Mouse (Mus musculus) heart, embryonic 15.5 days (tissue): ENCODE data around the gene Slc25a21. TPM values are rescaled to one million over a fixed set of nuclear protein-coding genes. Genes with fewer than 3 reads are reported as not detected.

ENCODE experiments used
- ATAC-seq: fragments of 200-750 bp; cut with Nextera tagmentation; replicated peaks from 2 replicates; pipeline ENCODE4 v1.8.0; 2017; ENCODE audit warnings: low read depth, moderate TSS enrichment; ENCODE audit not compliant: insufficient number of reproducible peaks, insufficient read depth, low FRiP score
- H3K27ac ChIP-seq: fragments of 300-500 bp; sonication (generic); 2 replicates; pipeline ENCODE4 v1.5.1; 2015; ENCODE audit warnings: mild to moderate bottlenecking, inconsistent platforms
- H3K27me3 ChIP-seq: fragments of 300-500 bp; sonication (generic); 2 replicates; pipeline ENCODE4 v1.6.1; 2015; ENCODE audit warnings: inconsistent platforms
- H3K36me3 ChIP-seq: fragments of 300-500 bp; sonication (generic); 2 replicates; pipeline ENCODE4 v1.6.1; 2015; ENCODE audit warnings: mild to moderate bottlenecking, inconsistent platforms
- H3K4me1 ChIP-seq: fragments of 300-500 bp; sonication (generic); replicated peaks from 2 replicates; pipeline ENCODE4 v1.6.1; 2015; ENCODE audit warnings: inconsistent platforms
- H3K4me2 ChIP-seq: fragments of 300-500 bp; sonication (generic); 2 replicates; pipeline ENCODE4 v1.6.1; 2015; ENCODE audit warnings: inconsistent platforms, mild to moderate bottlenecking, moderate library complexity
- H3K4me3 ChIP-seq: fragments of 300-500 bp; sonication (generic); 2 replicates; pipeline ENCODE4 v1.5.1; 2015; ENCODE audit warnings: mild to moderate bottlenecking, inconsistent platforms
- H3K9ac ChIP-seq: fragments of 300-500 bp; sonication (generic); 2 replicates; pipeline ENCODE4 v1.6.1; 2015; ENCODE audit warnings: mild to moderate bottlenecking, inconsistent platforms
- H3K9me3 ChIP-seq: fragments of 300-500 bp; sonication (generic); replicated peaks from 2 replicates; pipeline ENCODE4 v1.6.1; 2016; ENCODE audit warnings: inconsistent platforms
- WGBS: fragments of 180-500 bp; shearing (Covaris S2); methylation state at CpG from one replicate; pipeline ENCODE4 v1.1.7; 2015; ENCODE audit warnings: mixed read lengths; 5-methylcytosine and 5-hydroxymethylcytosine counted together
- polyA plus RNA-seq: library from polyadenylated mRNA; unstranded; fragments of >200 nt; fragmentation: Nextera tagmentation; extraction: Ambion mirVana; gene quantifications from 2 replicates; pipeline ENCODE4 v1.2.1, GENCODE M21; 2015

Slc25a21 gene
- polyA plus RNA-seq, 1 experiment from 2014 or later: 0.21 TPM

DNA sequence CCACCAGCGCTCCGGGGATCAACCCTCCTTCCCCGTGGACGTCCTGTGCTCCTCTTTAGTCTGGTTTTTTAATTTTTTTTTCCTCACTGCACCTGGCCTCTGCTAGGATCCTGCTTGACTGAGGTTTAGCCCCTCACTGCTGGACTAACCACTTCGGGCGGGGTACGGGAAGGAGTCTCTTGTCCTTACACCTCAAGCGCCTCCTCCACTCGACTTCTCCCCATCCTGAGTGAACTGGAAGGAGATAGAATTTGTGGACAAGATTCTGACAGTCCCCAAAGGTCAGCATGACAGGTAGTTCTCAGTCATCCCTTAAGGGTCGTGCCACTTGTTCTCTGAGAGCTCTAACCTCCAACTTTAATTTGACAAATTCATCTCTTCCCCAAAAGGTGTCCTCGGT lies 502.3 kb downstream of the Slc25a21 start:
- WGBS: 4% methylated on average over 11 of the region's 11 CpGs
- Histone ChIP-seq H3K4me3 (peak overlapping the region; percentile 46), H3K9me3 (no peaks in the 10 kb centered on the region), H3K9ac (no peak overlapping the region), H3K36me3 (no peaks in the 10 kb centered on the region), H3K27ac (no peak overlapping the region), H3K4me1 (peaks cover 49% of the 10 kb centered on the region), H3K4me2 (peak overlapping the region; percentile 80), H3K27me3 (peaks cover 98% of the 10 kb centered on the region)
- ATAC-seq: no peak

DNA sequence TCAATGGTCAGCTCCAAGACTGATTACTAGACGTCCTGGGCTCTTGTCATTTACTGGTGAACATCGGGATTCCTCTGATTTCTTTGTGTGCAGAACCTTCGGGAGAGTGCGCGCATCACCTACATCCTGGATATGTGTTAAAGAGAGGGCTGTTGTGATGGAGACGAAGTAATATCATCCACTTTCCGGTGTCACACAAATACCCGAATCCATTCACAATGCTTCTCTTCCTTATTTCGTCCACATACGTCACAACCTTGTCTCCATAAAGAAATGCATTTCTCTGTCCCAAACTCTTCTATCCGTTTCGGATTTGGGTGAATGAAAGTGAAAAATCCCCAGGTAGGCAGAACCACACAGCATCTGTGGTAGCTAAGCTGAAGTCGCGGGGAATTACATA lies 502.9 kb downstream of the Slc25a21 start:
- H3K4me3 ChIP-seq: no peak overlapping the region
- H3K27me3 ChIP-seq: peaks cover 98% of the 10 kb centered on the region
- peaks cover 53% of the 10 kb centered on the region for H3K4me1 ChIP-seq
- no peak for ATAC-seq
- peak overlapping the region; percentile 80; the same call in 1 of the 2 replicates for H3K4me2 ChIP-seq
- no peak overlapping the region for H3K27ac ChIP-seq
- H3K36me3 ChIP-seq: no peaks in the 10 kb centered on the region
- H3K9ac ChIP-seq: no peak overlapping the region
- 4% methylated on average over 14 of the region's 14 CpGs for WGBS
- H3K9me3 ChIP-seq: no peaks in the 10 kb centered on the region

DNA sequence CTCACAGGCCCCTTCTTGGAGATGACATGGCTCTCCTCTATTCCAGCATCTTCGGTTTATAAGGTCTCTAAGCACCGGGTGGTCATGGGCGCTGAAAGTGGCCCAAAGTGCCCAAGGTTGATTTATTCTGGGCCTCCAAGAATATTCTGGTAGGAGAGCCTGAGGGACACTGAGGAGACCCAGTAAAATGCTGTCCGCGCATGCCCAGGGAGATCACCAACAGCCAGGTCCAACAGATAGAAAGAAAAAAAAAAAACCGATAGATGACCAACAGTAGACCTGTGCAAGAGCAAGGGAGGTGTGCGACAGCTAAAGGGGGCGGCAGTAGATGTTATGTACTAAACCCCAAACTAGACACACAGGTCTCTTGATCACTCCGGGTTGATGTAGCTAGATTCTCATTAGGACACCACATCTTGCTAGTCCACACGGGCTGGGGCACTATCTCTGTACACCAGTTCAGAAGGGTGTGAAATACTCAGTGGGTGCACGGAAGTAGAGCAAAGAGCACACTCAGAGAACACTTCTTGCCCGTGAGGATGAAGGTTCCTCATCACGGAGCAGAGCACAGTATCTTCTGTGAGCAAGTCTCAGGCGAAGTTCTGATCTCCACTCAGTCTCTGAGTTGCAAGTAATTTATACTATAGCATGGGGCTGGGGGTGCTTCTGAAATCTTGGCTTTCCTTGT lies 503.7 kb downstream of the Slc25a21 start:
- 8% methylated on average over 14 of the region's 14 CpGs for WGBS
- Histone ChIP-seq H3K9me3 (no peaks in the 10 kb centered on the region), H3K9ac (no peak overlapping the region), H3K36me3 (no peaks in the 10 kb centered on the region), H3K4me3 (no peak overlapping the region), H3K4me1 (peaks cover 53% of the 10 kb centered on the region), H3K27ac (no peak overlapping the region), H3K27me3 (peaks cover 100% of the 10 kb centered on the region), H3K4me2 (no peak overlapping the region)
- no peak for ATAC-seq

DNA sequence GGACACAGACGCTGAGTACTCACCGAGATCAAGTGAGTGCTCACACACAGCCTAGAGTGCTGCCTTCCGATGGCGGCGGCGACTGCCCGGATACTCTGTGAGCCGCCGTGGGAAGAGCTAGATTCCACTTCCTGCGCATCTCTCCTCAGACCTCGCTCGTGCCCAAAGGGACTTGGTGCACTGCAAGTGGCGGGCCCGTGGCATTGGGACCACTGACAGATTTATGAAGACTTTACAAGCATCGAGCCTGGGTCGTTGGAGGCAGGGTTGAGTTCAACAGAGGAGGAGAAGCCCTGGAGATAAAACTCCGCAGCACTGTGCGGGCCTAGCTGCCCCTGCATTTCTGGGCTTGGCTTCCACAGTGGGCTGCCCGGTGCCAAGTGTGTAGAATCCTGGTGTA lies 504.7 kb downstream of the Slc25a21 start:
- Histone ChIP-seq H3K4me3 (peak overlapping the region; percentile 36; the same call in 1 of the 2 replicates), H3K27me3 (peaks cover 100% of the 10 kb centered on the region), H3K9me3 (no peaks in the 10 kb centered on the region), H3K4me1 (peaks cover 50% of the 10 kb centered on the region), H3K27ac (no peak overlapping the region), H3K9ac (no peak overlapping the region), H3K4me2 (peak overlapping the region; percentile 24; the same call in 1 of the 2 replicates), H3K36me3 (no peaks in the 10 kb centered on the region)
- WGBS: 8% methylated on average over 19 of the region's 19 CpGs
- ATAC-seq: no peak

DNA sequence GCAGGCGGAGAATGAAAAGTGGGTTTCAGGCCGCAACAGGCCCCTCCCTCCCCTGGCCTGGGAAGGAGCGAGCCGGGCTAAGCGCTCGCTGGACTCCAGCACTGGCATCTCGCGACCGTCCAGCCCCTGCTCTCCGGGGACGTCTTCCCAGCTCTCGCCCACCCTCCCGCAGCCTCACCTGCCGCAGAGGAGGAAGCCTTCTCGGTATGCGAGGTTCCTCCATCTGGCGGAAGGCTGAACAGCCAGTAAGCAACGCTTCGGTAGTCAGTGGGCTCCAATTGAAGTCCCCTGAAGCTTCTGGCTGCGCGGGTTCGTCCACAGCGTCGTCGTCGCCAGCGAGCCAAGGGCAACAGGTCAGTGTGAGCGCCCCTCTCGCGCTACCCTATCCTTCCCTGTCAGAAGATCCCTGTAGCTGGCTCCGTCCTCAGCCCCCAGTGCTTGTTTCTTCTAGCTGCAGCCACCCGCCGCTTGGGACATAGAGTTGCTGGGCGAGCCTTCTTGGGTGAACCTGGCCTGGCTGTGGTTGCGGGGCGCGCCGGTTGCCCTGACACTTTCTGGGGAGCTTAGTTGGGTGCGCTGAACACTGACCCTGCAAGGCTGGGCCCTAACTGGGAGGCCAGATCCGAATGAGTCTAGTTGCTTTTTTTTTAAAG lies 505.7 kb downstream of the Slc25a21 start, which contains the start of gene Pax9:
Gene Pax9, plus strand, starts transcription at position 341 of the 653 bp plus-strand sequence.
- under 1% methylated on average over 40 of the region's 40 CpGs for WGBS
- Histone ChIP-seq H3K27ac (no peak within 1 kb of the TSS), H3K9ac (no peak within 1 kb of the TSS), H3K4me2 (peak within 1 kb of the TSS; percentile 52), H3K4me3 (peak within 1 kb of the TSS; percentile 36), H3K36me3 (no peaks in the 10 kb centered on the region), H3K4me1 (peaks cover 40% of the 10 kb centered on the region), H3K27me3 (peaks cover 98% of the 10 kb centered on the region), H3K9me3 (no peaks in the 10 kb centered on the region)
- ATAC-seq: no peak

DNA sequence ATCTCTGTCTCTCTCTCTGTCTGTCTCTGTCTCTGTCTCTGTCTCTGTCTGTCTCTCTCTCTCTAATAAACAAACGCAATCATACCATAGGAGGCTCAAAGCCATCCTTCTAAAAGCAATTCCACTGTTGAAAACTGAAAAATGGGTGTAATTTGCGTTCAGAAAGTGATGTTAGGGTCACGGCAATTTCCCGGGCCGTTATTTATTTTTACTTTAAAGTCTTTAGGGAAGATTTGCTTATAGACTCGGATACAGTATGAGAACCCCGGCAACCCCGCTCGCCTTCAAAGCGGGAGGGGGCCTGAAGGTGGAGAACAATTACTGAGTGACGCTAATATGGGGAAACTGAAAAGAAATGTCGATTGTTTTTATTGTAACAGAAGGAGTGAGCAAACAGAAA lies 506.3 kb downstream of the Slc25a21 start:
- 2% methylated on average over 12 of the region's 12 CpGs for WGBS
- Histone ChIP-seq H3K4me1 (peaks cover 35% of the 10 kb centered on the region), H3K4me2 (peak overlapping the region; percentile 52), H3K9me3 (no peaks in the 10 kb centered on the region), H3K27ac (no peak overlapping the region), H3K27me3 (peaks cover 98% of the 10 kb centered on the region), H3K36me3 (no peaks in the 10 kb centered on the region), H3K9ac (no peak overlapping the region), H3K4me3 (peak overlapping the region; percentile 36)
- no peak for ATAC-seq

DNA sequence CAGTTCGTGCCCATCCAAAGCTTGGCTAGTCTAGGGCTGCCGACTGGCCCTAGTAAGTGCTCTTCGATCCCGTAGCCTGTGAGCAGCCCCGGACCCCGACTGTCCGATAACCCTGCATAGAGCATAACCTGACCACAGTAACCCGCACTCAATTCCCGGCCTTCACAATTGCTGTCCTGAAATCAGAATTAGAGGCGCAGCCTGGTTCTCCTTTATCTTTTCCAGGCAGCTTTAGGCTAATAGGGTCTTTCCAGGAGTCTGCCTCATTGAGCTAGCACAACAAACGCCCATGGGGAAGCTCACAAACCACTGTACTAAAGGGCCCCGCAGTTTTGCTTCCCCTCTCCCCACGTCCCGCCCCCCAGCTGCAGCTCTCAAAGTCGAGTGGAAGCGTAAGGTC lies 506.9 kb downstream of the Slc25a21 start:
- Histone ChIP-seq H3K27ac (no peak overlapping the region), H3K36me3 (no peaks in the 10 kb centered on the region), H3K4me1 (peaks cover 29% of the 10 kb centered on the region), H3K9ac (no peak overlapping the region), H3K4me3 (no peak overlapping the region), H3K27me3 (peaks cover 98% of the 10 kb centered on the region), H3K9me3 (no peaks in the 10 kb centered on the region), H3K4me2 (0 out of 2 replicates have a peak overlapping the region, but pooled peaks have one; percentile 2)
- 3% methylated on average over 16 of the region's 16 CpGs for WGBS
- no peak for ATAC-seq

DNA sequence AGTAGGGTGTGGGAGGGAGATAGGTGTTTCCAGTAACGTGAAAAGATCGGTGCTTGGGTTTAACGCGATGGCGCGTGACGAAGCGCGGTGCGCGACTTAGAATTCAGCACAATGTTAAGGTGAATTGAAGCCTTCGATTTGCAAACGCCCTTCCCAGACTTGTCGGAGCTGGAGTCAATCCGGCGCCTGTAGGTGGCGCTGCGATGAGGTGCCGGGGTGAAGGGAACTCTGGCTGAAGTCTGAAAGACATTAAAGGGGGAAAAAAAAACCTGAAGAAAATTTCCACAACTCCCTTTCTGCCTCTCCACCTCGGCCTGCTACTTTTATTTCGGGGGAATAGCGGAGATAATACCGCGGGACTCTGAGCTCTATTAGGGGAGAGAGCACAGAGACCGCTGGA lies 507.5 kb downstream of the Slc25a21 start:
- H3K9me3 ChIP-seq: no peaks in the 10 kb centered on the region
- peaks cover 22% of the 10 kb centered on the region for H3K4me1 ChIP-seq
- peaks cover 98% of the 10 kb centered on the region for H3K27me3 ChIP-seq
- ATAC-seq: no peak
- under 1% methylated on average over 25 of the region's 25 CpGs for WGBS
- H3K36me3 ChIP-seq: no peaks in the 10 kb centered on the region
- no peak overlapping the region for H3K27ac ChIP-seq
- H3K4me2 ChIP-seq: 0 out of 2 replicates have a peak overlapping the region, but pooled peaks have one; percentile 2
- H3K9ac ChIP-seq: no peak overlapping the region
- no peak overlapping the region for H3K4me3 ChIP-seq

DNA sequence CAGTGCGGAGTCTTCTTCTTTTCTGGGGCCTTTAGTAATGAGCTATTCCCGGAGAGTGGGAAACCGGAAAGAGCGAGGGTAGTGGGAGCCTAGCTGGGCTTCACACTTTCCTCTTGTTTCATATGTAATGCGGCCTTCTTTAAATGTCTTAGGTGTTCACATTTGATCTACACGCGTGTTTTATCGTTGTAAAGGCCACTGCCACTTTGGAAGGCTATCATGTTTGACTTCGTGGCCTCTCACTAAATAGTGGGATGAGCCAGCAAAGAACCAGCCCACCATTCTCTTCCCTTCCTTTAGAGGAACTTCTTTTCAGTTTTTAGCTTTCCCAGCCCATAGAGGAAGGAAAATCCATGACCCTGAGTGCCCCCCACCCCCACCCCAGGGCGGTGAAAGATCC lies 507.9 kb downstream of the Slc25a21 start:
- Histone ChIP-seq H3K4me2 (no peak overlapping the region), H3K4me3 (no peak overlapping the region), H3K27ac (no peak overlapping the region), H3K9ac (no peak overlapping the region), H3K9me3 (no peaks in the 10 kb centered on the region), H3K4me1 (peaks cover 21% of the 10 kb centered on the region), H3K36me3 (no peaks in the 10 kb centered on the region), H3K27me3 (peaks cover 97% of the 10 kb centered on the region)
- WGBS: 2% methylated on average over 10 of the region's 10 CpGs
- ATAC-seq: no peak

DNA sequence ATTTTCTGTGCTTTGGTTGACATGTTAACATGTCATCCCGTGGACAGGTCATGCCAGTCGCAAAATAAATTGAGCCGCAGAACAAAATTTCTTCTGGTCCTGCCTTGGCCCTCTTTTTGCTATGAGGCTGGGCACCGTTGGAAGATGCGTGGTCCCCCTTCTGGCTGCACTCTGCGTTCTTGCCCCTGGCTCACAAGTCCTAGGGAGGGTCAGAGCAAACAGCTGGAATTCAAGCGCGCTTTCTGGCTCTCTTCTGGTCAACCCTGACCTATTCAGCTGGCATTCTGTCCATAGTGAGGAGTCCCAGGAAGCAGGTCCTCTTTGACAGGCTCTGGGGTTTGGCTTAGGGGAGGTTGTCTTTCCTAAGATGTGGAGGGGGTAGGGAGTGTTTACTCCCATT lies 508.4 kb downstream of the Slc25a21 start:
- Histone ChIP-seq H3K4me1 (peaks cover 21% of the 10 kb centered on the region), H3K4me2 (no peak overlapping the region), H3K9me3 (no peaks in the 10 kb centered on the region), H3K27ac (no peak overlapping the region), H3K27me3 (peaks cover 97% of the 10 kb centered on the region), H3K4me3 (no peak overlapping the region), H3K9ac (no peak overlapping the region), H3K36me3 (no peaks in the 10 kb centered on the region)
- WGBS: 8% methylated on average over 8 of the region's 8 CpGs
- no peak for ATAC-seq

DNA sequence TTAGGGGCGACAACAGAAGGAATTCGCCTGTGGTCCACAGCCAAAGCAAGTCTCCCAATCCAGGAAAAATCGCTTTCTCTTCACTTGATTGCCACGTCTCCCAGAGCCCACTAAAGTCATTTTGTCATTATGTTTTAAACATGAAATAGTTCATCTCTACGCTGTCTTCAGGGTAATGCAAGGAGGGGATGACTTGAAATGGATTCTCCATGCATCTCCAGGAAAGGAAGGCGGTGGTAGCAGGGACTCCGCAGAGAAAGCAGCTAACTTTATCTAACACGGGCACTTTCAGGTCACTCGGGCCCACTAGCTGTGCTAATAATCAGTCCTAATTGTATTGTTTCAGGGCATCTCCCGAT lies 508.8 kb downstream of the Slc25a21 start:
- ATAC-seq: no peak
- peaks cover 21% of the 10 kb centered on the region for H3K4me1 ChIP-seq
- no peaks in the 10 kb centered on the region for H3K36me3 ChIP-seq
- no peak overlapping the region for H3K4me3 ChIP-seq
- 7% methylated on average over 10 of the region's 10 CpGs for WGBS
- H3K9me3 ChIP-seq: no peaks in the 10 kb centered on the region
- no peak overlapping the region for H3K27ac ChIP-seq
- no peak overlapping the region for H3K4me2 ChIP-seq
- peaks cover 97% of the 10 kb centered on the region for H3K27me3 ChIP-seq
- H3K9ac ChIP-seq: no peak overlapping the region
